Mouse (Mus musculus) bone marrow, adult 2 months (tissue): ENCODE measurements around the gene Gpalpp1. TPM values are rescaled to one million over a fixed set of nuclear protein-coding genes. Genes with fewer than 3 reads are reported as not detected.

Source experiments
- H3K27ac ChIP-seq: fragments of 200-500 bp; 2 replicates; pipeline ENCODE4 v1.5.1; 2012; ENCODE audit warnings: low read depth, mild to moderate bottlenecking, control low read depth, inconsistent platforms, low read length; ENCODE audit not compliant: control insufficient read depth, poor library complexity, insufficient read depth
- H3K4me1 ChIP-seq: fragments of 200-500 bp; 2 replicates; pipeline ENCODE4 v1.6.1; 2011; ENCODE audit warnings: low read length; ENCODE audit not compliant: control insufficient read depth, insufficient read depth
- H3K4me3 ChIP-seq: fragments of 200-500 bp; replicated peaks from 2 replicates; pipeline ENCODE3; 2011; ENCODE audit warnings: mild to moderate bottlenecking, low read depth, low read length, control low read depth; ENCODE audit not compliant: control insufficient read depth
- CTCF ChIP-seq: fragments of 200-500 bp; IDR thresholded peaks from 2 replicates; pipeline ENCODE4 v1.5.1; 2011; ENCODE audit warnings: low read length, control low read depth; ENCODE audit not compliant: control insufficient read depth, insufficient read depth
- POLR2A ChIP-seq: fragments of 200-500 bp; IDR thresholded peaks from 2 replicates; pipeline ENCODE4 v1.6.1; 2011; ENCODE audit warnings: low read depth, mild to moderate bottlenecking, control low read depth, low read length, borderline replicate concordance; ENCODE audit not compliant: control insufficient read depth
- WGBS: fragments of 180-500 bp; shearing (Covaris S2); methylation state at CpG from one replicate; pipeline ENCODE4 v1.1.7; 2018; 5-methylcytosine and 5-hydroxymethylcytosine counted together
- polyA plus RNA-seq: library from polyadenylated mRNA; stranded (reverse); fragments of >200 nt; gene quantifications from 2 replicates; pipeline ENCODE4 v1.2.4, GENCODE M21; 2011; ENCODE audit warnings: low replicate concordance; ENCODE audit not compliant: missing spikeins, insufficient read depth, insufficient read length

The Gpalpp1 gene
- polyA plus RNA-seq, 1 experiment = 8.9 TPM

GRCm38 (mm10) chr14:76082086-76082636, 28.4 kb downstream of the Gpalpp1 start:
- Histone ChIP-seq H3K27ac (no peak overlapping the region), H3K4me3 (no peak overlapping the region), H3K4me1 (no peaks in the 10 kb centered on the region)
- TF ChIP-seq CTCF (no peak), POLR2A (no peak)
- 73% methylated on average over 13 of the region's 13 CpGs for WGBS

DNA sequence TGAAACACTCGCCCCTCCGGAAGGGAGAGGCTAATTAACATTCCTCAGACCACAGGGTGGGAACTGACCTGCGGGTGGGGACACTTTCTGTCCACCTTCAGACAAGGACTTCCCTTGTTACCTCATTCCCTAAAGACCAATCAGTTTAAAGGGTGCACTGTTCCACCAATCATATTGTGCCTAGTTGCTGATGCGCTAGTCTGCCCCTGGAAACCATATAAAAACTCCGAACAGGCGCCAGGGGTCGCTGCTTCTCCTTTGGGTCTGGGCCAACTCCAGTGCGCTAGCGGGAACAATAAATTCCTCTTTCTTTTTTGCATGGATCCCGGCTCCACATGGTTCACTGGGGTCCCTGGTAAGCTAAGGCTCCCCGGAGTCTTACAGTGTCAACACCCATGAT, 29.1 kb downstream of the Gpalpp1 start:
- WGBS = 74% methylated on average over 11 of the region's 11 CpGs
- H3K4me1 ChIP-seq = no peaks in the 10 kb centered on the region
- no peak overlapping the region for H3K4me3 ChIP-seq
- TF ChIP-seq CTCF = no peak
- TF ChIP-seq POLR2A = no peak
- no peak overlapping the region for H3K27ac ChIP-seq

DNA sequence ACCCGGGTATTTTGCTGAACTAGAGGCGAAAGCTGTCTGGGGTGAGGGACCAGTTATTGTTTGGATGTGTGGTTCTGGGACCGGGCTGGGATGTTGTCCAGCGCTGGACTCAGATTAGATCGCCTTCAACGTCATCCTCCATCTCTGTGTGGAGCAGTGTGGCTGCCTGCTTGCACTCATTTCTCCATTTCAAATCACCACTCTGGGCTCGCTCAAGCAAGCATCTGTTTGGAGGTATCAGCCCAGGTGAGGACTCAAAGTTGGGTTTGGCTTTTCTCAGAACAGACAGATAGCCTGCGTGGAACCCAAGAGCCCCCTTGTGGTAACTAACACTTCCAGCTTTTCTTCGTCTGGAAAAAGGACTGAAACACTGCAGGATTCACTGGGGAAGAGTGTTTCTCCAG, 33.5 kb downstream of the Gpalpp1 start:
- 51% methylated on average over 9 of the region's 9 CpGs for WGBS
- H3K27ac ChIP-seq = no peak overlapping the region
- H3K4me1 ChIP-seq = no peaks in the 10 kb centered on the region
- TF ChIP-seq CTCF (peak; percentile 14; the same call in 1 of the 2 replicates), POLR2A (no peak)
- no peak overlapping the region for H3K4me3 ChIP-seq

DNA sequence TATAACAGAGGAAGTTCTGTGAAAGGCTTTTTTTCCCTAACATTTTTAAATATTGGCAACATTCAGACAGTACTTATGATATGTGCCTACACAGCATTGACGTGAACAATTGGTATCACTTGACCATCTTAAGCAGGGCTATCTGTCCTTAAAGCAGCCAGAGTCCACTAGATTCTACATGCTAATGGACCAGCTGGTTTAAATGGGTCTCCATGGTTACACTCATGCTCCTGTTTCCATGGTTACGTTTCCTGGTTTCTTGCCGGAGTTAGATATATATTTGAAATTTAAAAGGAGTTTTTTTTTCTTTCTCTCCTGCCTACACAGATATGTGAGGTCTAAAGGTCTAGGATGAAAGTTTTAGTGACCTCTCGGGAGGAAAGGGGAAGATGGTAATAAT, 34.0 kb downstream of the Gpalpp1 start:
- Histone ChIP-seq H3K4me1 (no peaks in the 10 kb centered on the region), H3K27ac (no peak overlapping the region), H3K4me3 (no peak overlapping the region)
- no peak for TF ChIP-seq POLR2A
- TF ChIP-seq CTCF = no peak
- WGBS = 50% methylated on average over 4 of the region's 4 CpGs

- WGBS = 74% methylated on average over 4 of the region's 4 CpGs
- no peak overlapping the region for H3K4me3 ChIP-seq
- TF ChIP-seq CTCF (no peak), POLR2A (no peak)
- H3K4me1 ChIP-seq = no peaks in the 10 kb centered on the region
- no peak overlapping the region for H3K27ac ChIP-seq
Observed at GRCm38 (mm10) chr14:76075721-76076120, 34.8 kb downstream of the Gpalpp1 start.

GRCm38 (mm10) chr14:76074206-76074605, 36.4 kb downstream of the Gpalpp1 start:
- no peak overlapping the region for H3K27ac ChIP-seq
- no peak overlapping the region for H3K4me3 ChIP-seq
- WGBS = 82% methylated on average over 1 of the region's 1 CpGs
- no peaks in the 10 kb centered on the region for H3K4me1 ChIP-seq
- TF ChIP-seq CTCF = no peak
- TF ChIP-seq POLR2A = no peak

- 71% methylated on average over 2 of the region's 2 CpGs for whole genome bisulfite sequencing
- TF ChIP-seq CTCF (no peak), POLR2A (no peak)
Observed at GRCm38 (mm10) chr14:76072626-76073025, 37.9 kb downstream of the Gpalpp1 start.

DNA sequence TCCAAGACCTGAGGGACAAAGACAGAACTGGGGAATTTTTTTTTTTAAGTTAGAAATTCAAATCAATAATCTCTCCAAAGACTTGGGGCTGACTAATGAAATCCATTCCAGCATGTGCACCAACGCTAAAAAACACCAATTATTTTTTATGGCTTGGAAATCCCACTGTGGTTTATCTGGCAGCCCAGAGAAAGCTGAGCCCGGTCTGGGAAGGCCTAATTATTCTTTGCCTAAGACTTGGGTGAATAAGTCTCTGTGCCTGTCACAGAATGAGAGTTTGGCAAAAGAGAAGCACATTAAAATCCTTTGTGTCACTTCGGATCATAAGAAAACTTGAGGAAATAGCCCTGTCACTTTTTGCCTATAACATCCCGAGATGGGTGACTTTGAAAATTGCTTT, 41.3 kb downstream of the Gpalpp1 start:
- TF ChIP-seq CTCF (no peak), POLR2A (no peak)
- no peak overlapping the region for H3K27ac ChIP-seq
- H3K4me3 ChIP-seq = no peak overlapping the region
- H3K4me1 ChIP-seq = no peaks in the 10 kb centered on the region
- 73% methylated on average over 4 of the region's 4 CpGs for WGBS

More at GRCm38 (mm10) chr14:76072626-76073025, 37.9 kb downstream of the Gpalpp1 start:
- Histone ChIP-seq H3K4me3 (no peak overlapping the region), H3K27ac (no peak overlapping the region), H3K4me1 (no peaks in the 10 kb centered on the region)

- Histone ChIP-seq H3K4me1 (no peaks in the 10 kb centered on the region), H3K4me3 (no peak overlapping the region), H3K27ac (no peak overlapping the region)
- 74% methylated on average over 4 of the region's 4 CpGs for WGBS
- TF ChIP-seq CTCF (no peak), POLR2A (no peak)
Observed at GRCm38 (mm10) chr14:76068296-76068695, 42.3 kb downstream of the Gpalpp1 start.

DNA sequence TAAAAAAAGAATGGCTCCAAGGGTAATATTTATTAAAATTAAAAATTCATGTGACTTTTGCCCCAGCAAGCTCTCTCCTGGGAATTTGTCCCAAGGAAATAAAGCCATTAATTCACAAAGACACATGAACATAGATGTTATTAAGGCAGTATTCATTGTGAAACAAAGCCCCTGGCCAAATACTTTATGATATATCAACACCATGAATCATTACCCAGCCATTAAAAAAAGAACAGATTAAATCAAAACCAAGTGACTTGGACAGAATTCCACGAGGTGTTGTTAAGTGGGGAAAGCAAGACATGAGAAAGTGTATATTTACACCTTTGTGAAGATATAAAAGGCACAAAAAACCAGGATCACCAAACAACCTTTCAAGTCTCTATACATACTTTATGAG, 43.3 kb downstream of the Gpalpp1 start:
- no peaks in the 10 kb centered on the region for H3K4me1 ChIP-seq
- H3K27ac ChIP-seq = no peak overlapping the region
- no peak overlapping the region for H3K4me3 ChIP-seq
- WGBS = 79% methylated on average over 1 of the region's 1 CpGs
- TF ChIP-seq POLR2A = no peak
- no peak for TF ChIP-seq CTCF
